Mouse (Mus musculus): ENCODE measurements at regions not wholly inside any gene's neighbourhood (a gene's known extent, or its start where the extent isn't known, plus 50 kb on each side); places are given as distances from the start of the nearest gene placed in this dataset.
A peak's percentile ranks its signal among the peaks of the same experiment; 100 is the strongest.

DNA sequence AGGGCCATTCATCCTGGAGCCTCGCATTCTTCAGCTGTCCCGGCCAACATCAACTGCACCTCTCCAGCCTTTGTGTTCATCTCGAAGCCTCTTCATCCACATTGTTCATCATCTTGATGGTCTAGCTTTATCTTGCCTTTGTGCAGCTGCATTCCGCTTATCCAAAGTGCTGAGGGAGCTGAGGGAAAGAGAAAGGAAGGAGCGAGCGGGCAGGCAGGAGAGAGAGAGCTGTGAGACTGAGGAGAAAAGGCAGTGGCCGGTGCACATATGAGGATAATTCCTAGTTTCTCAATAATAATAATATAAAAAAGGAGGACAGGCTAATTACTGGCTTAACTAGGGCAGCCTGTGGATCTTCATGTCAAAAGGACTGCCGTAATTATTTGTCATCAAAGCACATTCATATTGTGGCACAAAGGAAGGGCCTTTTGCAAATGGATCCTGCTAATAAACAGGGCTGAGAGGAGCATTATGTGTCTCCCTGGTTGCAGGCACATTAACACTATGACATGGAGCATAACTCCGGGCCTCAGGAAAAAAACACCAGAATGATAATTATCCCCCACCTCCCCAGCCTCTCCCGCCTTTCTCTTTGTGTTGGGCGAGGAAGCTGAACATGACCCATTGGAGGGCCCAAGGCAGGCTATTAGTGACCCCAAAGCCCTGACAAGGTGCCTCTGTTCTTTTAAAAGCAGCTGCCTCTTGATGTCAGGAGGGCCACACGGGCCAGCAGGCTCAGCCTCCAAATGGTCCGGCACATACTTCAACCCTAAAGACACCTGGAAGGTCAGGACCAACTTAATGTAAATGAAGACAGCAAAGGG, 751.9 kb downstream of the Bcl11a start:
- DNase-seq (ENCODE audit: low spot score), result peak; percentile 51

GRCm38 (mm10) chr11:24830484-24830883, 752.6 kb downstream of the Bcl11a start:
- DNase-seq (ENCODE audit: low spot score), result peak; percentile 9

DNA sequence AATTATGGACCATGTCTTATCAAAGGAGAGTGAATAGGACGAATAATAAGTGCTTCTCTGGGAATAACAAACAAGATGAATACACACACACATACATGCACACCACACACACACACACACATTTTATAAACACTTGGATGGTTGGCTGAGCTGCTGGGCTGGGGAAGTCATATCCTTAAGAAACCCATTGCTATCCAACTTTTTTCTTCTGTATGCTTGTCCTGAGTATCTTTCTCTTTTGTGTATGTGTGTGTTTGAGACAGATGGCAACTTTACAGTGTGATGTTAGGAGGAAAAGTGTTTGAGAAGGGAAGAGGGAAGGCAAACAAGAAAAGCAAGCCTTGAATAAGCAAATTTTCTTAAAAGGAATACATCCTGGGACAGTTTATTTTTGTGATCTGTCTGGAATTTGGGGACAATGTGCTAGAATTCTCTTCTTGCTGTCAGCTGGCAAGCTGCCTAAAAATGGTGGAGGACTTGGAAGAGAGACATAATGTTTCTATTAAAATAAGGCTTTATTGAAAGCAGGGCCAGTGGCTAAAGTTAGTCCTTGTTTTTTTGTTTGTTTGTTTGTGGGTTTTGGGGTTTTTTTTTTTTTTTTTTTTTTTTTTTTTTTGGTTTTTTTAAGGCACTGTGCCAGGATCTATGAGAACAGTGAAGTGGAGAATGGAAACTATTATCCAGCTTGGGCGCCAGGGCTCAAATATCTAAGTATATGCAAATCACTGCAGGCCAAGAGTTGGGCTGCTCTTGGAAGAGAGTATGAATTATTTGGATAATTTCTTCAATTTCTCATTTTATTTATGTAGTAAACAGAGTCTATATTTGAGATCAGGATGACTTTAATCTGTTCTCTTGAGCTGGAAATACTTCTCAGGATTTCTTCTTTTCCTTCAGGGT, 766.2 kb downstream of the Bcl11a start:
- no peak for DNase-seq (ENCODE audit: low spot score)

DNA sequence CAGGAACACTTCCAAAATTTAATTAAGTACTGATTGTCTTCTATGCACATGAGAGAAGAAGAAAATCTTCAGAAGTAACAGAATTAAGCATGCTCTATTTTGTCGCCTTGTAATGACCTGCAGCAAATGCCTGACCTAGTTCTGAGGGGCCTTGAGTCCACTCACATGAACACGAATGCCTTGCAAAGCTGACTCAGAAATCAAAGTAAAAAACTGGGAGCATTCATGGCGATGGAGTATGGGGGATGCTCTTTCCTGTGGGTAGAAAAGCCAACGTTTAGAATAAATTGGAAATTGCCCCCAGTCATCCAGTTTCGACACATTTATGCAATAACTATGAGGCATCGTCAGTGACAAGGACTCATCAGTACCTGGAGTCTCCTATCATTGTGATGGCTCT, 779.1 kb downstream of the Bcl11a start:
- DNase-seq (ENCODE audit: low spot score), result no peak

DNA sequence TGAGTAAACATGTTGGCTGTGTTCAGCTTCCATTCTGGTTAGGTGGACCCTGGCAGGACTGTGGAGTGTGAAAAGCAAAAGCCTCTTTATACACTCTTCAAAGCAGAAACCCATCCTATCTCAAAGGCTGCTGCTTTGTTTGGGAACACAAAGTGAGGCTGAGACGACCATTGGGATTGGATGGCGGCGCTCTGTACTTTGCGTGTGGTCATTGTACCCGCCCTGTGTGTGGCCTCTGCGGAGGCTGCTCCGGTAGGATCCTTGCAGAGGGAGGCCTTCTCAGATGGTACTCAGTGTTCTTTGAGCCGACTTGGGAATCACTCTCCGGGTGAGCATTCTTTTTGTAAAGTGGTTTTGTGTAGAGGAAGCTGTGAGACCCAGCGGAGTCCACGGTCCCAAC, 786.8 kb downstream of the Bcl11a start:
- peak; percentile 7 for DNase-seq (ENCODE audit: low spot score)

- DNase-seq (ENCODE audit: low spot score), result no peak
Observed at GRCm38 (mm10) chr11:24865067-24865796, 787.4 kb downstream of the Bcl11a start.
